Mouse (Mus musculus) left cerebral cortex, adult 8-10 months (tissue): ENCODE measurements around the gene Zfyve28. TPM values are rescaled to one million over a fixed set of nuclear protein-coding genes. Genes with fewer than 3 reads are reported as not detected.

Source experiments
- DNase-seq, 2 experiments: peaks; one replicate each; pipeline ENCODE4 v3.0.0; 2022; ENCODE audit warnings: low spot score in 2 of 2
- total RNA-seq, 4 experiments: library from RNA; stranded (reverse); gene quantifications; 2 replicates each; pipeline ENCODE4 v1.2.4; 2022

Gene Zfyve28
- total RNA-seq, 4 experiments from 2014 or later, result 57.7 to 68.9 (median 59.1) TPM

GRCm38 (mm10) chr5:34216025-34216424 is 72.2 kb downstream of the Zfyve28 start:
- no peak for DNase-seq

- DNase-seq, result no peak
These were observed 74.6 kb downstream of the Zfyve28 start for GRCm38 (mm10) chr5:34213659-34214058.

- DNase-seq, result no peak
These were observed 78.0 kb downstream of the Zfyve28 start for GRCm38 (mm10) chr5:34210279-34210678.

GRCm38 (mm10) chr5:34207503-34207902 is 80.7 kb downstream of the Zfyve28 start:
- DNase-seq, result no peak

- DNase-seq, result no peak
These were observed 82.5 kb downstream of the Zfyve28 start for GRCm38 (mm10) chr5:34205788-34206187.

- no peak for DNase-seq
These were observed 83.3 kb downstream of the Zfyve28 start for GRCm38 (mm10) chr5:34204911-34205310.

- DNase-seq, result no peak
These were observed 86.2 kb downstream of the Zfyve28 start for GRCm38 (mm10) chr5:34202006-34202405.

GRCm38 (mm10) chr5:34201396-34201795 is 86.9 kb downstream of the Zfyve28 start:
- DNase-seq, result no peak

- no peak for DNase-seq
These were observed 89.6 kb downstream of the Zfyve28 start for GRCm38 (mm10) chr5:34198615-34199014.

GRCm38 (mm10) chr5:34197243-34197642 is 91.0 kb downstream of the Zfyve28 start:
- peak; percentile 56 to 91 for DNase-seq

- DNase-seq, result no peak
These were observed 91.8 kb downstream of the Zfyve28 start for GRCm38 (mm10) chr5:34196423-34196822.

GRCm38 (mm10) chr5:34195786-34196185 is 92.5 kb downstream of the Zfyve28 start:
- DNase-seq, result no peak

GRCm38 (mm10) chr5:34194975-34195662 is 93.1 kb downstream of the Zfyve28 start:
- DNase-seq, result peak in 1 of 2 experiments; percentile 69

GRCm38 (mm10) chr5:34194426-34194825 is 93.8 kb downstream of the Zfyve28 start:
- no peak for DNase-seq

GRCm38 (mm10) chr5:34191843-34192242 is 96.4 kb downstream of the Zfyve28 start:
- DNase-seq, result no peak

GRCm38 (mm10) chr5:34191021-34191420 is 97.2 kb downstream of the Zfyve28 start:
- no peak for DNase-seq

- no peak for DNase-seq
These were observed 98.7 kb downstream of the Zfyve28 start for GRCm38 (mm10) chr5:34189521-34189920.

- no peak for DNase-seq
These were observed 99.4 kb downstream of the Zfyve28 start for GRCm38 (mm10) chr5:34188856-34189255.

GRCm38 (mm10) chr5:34187601-34188316 is 100.5 kb downstream of the Zfyve28 start, which contains the start of gene Mxd4:
Gene Mxd4 (minus strand): TSS chr5:34187720.
- peak; percentile 98 to 100 for DNase-seq

GRCm38 (mm10) chr5:34186961-34187391 is 101.3 kb downstream of the Zfyve28 start:
- peak in 1 of 2 experiments; percentile 27 for DNase-seq

- peak in 1 of 2 experiments; percentile 14 for DNase-seq
These were observed 101.9 kb downstream of the Zfyve28 start for GRCm38 (mm10) chr5:34186391-34186790.

GRCm38 (mm10) chr5:34185791-34186190 is 102.5 kb downstream of the Zfyve28 start:
- peak in 1 of 2 experiments; percentile 6 for DNase-seq
